Mouse (Mus musculus): ENCODE measurements around the gene Gbx2. TPM values are rescaled to one million over a fixed set of nuclear protein-coding genes. Genes with fewer than 3 reads are reported as not detected.

The Gbx2 gene
- total RNA-seq, 1 experiment from 2014 or later = 4.7 TPM

DNA sequence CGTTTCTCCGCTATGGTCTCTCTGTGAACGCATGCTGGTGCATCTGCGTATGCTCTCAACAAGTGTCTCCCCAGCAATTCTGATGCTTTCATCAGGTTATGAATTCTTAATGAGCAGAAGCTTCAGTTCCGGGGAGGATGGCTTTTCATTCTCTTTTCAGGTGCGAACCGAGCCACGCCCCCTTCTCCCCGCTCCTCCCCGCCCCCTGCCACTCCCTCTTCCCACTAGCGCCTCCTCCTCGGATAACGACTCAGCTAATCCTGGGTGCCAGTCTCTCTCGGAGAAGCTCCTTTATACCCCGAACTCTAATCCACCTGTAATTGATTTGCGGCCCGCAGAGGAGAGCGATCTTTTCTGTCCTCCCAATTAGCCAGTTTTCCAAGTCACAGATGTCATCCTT lies 12.9 kb downstream of the Gbx2 start:
- ATAC-seq (replicated peaks; ENCODE audit: low read depth, poor library complexity, severe bottlenecking) = no peak

DNA sequence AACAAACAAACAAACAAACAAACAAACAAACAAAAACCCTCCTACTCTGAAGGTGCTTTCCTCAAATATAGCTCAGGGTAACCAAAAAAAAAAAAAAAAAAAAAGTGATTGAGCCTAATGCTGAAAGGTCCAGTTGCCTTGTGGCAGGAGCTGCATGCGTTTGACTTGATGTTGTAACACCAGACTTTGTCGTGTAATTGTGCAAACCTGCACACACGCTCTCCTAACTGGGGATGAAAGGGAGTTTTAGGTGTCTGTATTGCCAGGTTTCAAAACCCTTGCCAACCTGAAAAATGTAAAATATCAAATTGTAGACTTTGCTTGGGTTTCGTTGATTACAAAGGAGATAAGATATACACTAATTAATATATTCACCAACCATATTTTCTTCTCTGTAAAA lies 17.4 kb downstream of the Gbx2 start:
- no peak for ATAC-seq (replicated peaks; ENCODE audit: low read depth, poor library complexity, severe bottlenecking)

DNA sequence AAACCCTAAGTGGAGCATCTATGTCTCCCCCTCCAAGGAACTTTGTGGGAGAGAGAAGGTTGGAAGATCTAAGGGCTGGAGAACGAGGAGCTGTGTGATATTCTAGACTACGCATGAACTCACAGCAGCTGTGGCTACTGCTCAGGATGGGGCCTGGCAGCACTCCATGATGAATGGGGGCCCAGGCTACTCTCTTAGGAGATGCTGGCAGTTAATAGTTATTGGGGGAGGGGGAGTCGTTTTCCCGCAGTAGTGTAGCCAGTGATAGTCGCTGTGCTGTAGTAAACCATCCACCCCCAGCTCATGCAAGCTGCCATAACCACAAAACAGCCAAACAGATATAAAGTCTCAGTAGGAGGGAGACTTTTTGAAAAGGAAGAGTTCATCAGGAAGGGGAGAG lies 18.6 kb downstream of the Gbx2 start:
- ATAC-seq (replicated peaks; ENCODE audit: low read depth, poor library complexity, severe bottlenecking) = no peak

DNA sequence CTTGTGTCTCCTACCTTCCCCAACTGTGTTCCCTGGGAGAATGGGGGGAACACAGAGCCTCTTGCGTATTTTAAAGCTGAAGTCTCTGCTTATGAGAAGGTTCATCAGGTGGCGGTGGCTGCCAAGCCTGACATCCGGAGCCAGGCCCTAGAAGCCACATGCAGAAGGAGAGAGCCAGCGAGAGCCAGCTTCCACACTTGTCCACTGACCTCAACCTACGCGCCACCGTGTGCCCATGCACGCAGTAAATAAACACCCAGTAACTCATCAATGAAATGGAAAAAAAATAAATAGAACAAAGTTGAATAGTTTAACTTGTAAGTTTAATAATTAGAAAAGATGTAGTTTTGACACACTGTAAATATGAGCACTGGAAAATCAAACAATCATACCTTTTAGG lies 21.2 kb downstream of the Gbx2 start:
- ATAC-seq (replicated peaks; ENCODE audit: low read depth, poor library complexity, severe bottlenecking) = no peak

DNA sequence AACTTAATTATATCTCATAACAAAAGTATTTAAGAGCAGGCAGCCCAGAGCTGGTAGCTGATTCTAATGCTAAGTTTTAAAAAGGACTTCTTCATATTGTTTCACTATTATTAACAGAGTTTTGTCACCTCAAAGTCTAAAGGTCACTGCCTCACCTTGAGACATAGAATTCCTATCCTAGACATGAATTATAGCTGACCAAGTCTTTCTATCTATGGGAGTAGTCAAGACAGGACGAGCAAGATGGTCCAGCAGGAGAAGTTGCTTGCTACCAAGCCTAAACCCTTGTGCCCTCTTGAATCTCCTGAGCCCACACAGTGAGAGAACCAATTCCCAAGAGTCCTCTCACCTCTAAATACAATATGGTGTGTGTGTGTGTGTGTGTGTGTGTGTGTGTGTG lies 28.3 kb downstream of the Gbx2 start:
- no peak for ATAC-seq (replicated peaks; ENCODE audit: low read depth, poor library complexity, severe bottlenecking)

DNA sequence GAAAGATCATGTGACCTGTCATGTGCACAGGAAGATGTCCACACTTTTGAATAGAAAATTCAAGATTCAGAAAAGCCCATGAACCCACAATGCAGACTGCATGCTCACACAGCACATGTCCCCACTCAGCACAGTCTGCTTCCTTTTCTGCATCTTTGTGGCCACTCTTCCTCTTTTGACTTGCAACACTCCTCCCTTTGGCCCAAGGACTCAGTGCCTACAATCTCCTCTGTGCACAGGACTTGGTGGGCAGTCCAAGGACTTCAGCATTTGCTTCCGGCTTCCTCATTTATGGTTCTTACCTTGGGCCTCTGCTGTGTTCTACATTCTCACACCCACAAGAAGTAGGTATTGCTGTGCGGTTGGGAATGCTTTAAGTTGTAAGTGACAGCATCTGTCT lies 28.7 kb downstream of the Gbx2 start:
- ATAC-seq (replicated peaks; ENCODE audit: low read depth, poor library complexity, severe bottlenecking) = peak; percentile 76

DNA sequence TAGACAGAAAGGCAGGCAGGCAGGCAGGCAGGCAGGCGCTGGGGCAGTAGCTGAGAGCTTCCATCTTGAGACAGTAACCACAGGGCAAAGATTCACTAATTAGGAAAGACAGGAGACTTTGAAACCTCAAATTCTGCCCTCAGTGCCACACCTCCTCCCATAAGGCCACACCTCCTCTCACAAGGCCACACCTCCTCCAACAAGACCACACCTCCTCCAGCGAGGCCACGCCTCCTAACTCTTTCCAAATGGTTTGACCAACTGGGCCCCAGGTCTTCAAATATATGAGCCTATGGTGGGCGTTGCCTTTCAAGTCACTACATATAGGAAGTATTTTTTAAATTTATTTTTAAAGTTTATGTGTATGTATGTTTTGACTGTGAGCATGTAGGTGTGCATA lies 29.6 kb downstream of the Gbx2 start:
- ATAC-seq (replicated peaks; ENCODE audit: low read depth, poor library complexity, severe bottlenecking) = no peak

DNA sequence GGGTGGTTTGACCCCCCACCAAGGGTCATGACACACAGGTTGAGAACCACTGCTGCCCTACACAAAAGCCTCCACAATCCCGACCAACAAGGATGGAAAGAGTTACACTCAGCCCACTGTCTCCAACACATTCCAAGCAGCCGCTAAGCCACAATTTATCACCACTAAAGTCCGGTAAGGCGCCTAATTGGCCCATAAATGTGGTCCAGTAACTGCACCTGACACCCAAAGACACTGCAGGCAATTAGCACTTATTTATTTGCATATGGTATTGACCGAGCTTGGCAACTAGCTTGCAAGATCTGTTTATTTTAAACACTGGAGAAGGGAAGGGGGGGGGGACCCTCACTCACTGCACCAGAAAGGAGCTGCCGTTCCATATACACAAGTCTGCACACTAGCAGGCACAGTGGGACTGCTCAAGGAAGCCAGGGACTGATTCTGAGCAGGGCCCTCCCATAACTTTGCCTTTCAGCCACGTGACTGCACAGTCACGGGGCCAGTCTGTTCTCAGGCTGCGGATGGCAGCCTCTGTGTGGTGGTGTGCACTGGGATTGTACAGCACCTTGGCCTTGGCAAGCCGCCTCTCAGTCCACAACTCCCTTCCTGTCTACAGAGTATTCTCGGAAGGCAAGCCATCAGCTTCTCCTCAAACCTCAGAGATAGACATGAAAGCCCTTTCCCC lies 31.1 kb downstream of the Gbx2 start:
- no peak; the same call in 1 of the 2 replicates for ATAC-seq (replicated peaks; ENCODE audit: low read depth, poor library complexity, severe bottlenecking)

DNA sequence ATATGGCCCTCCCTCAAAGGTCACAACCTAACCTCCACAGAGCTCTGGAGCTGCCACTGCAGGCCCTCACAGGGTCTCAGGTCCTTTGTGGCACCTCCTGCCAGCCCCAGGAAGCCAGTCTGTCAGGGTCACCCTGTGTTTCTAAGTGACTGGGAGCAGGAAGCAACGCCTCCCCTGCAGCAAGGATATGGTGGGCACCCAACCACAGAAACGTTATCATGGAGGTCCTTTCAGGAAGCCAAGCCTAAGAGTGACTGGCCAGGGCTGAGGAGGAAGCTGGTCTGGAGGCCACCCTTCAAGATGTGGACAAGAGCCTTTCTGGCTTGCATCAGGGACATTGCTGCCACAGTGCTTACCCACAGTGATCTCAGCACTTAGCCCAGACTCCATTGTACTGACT lies 31.9 kb downstream of the Gbx2 start:
- peak; percentile 83 for ATAC-seq (replicated peaks; ENCODE audit: low read depth, poor library complexity, severe bottlenecking)

DNA sequence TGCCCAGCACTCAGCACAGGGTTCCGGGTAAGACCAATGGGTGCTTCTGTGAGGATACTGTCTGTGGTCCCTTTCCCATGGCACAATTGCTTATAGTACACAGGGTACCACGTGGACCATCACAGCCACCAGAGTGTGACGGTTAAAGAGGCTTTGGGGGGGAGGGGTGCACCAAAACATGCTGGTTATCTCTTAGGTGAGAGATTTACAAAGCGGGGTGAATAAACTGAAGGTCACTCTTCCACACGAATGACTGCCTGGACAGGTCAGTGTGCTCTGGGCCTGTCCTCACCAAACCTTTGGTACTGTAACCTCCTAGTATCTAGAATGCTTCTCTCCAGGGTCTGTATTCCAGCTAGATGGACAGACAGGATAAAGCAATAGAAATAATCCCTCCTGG lies 35.2 kb downstream of the Gbx2 start:
- ATAC-seq (replicated peaks; ENCODE audit: low read depth, poor library complexity, severe bottlenecking) = no peak

DNA sequence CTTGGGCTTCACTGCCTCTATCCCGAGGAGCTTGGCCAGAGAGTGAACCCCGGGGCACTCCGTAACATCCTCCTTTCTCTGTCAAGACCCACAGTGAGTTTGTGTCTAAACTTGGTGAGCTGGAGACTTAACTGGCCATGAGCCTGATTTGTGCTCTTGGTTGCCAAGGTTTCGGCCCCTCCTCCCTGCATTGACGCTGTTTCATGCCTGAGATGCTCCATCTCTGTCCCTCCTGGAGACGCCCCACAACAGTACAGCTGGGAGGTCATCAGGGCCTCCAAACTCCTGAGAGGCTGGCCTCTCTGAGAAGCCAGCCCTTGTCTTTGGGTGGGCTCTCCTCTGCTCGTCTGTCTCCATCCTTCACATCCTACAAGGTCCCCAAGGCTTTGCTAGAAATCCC lies 38.7 kb downstream of the Gbx2 start:
- ATAC-seq (replicated peaks; ENCODE audit: low read depth, poor library complexity, severe bottlenecking) = no peak

DNA sequence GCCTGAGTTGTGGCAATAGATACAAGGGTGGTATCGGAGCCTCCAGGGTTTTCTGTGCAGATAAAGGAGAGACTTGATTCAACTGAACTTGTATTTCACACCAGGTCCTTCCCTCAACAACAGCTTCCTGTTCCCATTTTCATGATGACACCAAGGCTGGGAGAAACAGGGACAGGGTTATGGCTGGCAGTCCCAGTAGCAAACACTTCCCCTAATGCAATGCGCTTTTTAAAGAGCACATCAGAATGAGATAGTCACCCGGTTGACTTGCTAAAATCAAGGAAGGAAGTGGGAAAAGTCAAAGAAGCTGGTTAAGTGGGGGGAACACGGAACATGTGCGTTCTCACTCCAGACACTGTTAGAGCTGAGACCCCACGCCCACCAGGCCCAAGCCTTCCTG lies 39.6 kb downstream of the Gbx2 start:
- ATAC-seq (replicated peaks; ENCODE audit: low read depth, poor library complexity, severe bottlenecking) = peak; percentile 59

DNA sequence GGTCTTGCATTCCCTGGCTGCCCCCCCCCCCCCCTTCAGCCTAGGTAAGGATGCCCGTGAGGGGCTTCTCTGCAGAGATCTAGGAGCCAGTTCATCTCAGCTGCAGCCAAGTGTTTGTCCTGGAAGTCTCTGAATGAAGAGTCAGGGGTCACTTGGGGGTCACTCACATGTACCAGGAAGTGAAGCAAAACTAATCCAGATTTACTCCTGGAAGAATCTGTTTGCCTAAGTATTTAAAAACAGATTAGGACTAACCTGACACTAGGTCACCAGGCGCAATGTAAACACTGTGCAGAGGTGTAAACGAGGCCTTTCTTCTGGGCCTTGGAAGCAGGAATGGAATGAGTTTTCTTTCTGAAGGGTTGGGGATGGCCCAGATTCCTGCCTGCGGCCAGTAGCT lies 45.3 kb downstream of the Gbx2 start:
- ATAC-seq (replicated peaks; ENCODE audit: low read depth, poor library complexity, severe bottlenecking) = no peak

DNA sequence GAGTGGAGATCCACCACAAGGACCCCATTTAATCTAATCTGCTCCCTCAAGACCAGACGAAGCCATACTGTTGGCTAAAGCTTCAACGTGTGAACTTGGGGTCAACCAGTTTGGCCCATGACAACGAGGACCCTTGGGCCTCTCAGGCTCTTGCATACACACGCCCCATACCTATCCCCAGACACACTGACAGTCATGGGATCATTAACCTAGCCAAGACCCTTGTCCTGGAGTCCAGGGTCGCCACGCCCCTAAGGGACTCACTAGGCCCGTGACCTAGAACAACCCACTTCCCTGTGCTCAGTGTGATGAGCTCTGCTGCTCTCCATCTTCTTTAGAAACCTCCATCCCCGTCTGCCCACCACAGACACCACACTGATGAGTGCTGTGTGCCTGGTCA lies 46.6 kb downstream of the Gbx2 start:
- no peak for ATAC-seq (replicated peaks; ENCODE audit: low read depth, poor library complexity, severe bottlenecking)

DNA sequence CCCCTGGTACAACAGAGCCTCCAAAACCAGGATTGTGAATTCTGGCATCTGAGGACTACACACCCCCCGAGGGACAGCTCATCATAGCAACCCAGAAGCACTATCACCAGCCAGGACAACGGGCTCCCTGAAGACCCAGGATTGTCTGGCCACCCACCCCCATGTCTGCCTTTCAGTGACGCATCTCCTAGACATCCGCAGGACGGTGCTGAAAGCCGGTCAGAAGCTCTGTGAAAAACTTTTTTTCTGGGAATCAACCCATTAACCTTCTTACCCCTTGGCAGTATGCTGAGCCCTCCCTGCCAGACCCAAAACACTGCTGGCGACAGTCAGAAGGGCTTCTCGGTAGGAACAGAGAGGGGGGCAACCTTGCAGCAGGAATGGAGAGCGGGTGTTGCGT lies 50.1 kb downstream of the Gbx2 start:
- no peak for ATAC-seq (replicated peaks; ENCODE audit: low read depth, poor library complexity, severe bottlenecking)

DNA sequence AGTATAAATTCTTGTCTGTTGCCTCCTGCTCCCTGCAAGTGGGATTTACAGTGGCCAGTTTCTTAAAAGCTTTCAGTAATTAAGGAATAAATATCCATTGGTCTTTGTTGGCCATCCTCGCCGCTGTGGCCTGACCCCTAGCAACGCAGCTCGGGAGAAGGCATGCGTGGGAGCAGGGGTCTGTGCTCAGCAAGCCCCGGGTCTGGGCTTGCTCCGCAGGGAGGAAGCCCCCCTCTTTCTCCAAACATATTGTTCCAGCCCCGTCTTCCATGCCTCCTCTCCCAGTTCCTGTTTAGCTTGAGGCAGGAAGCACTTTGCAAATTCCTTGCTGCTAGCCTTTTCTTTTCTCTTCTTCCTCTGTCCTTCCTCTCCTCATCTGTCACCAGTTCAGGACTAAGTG lies 50.8 kb downstream of the Gbx2 start:
- ATAC-seq (replicated peaks; ENCODE audit: low read depth, poor library complexity, severe bottlenecking) = no peak

DNA sequence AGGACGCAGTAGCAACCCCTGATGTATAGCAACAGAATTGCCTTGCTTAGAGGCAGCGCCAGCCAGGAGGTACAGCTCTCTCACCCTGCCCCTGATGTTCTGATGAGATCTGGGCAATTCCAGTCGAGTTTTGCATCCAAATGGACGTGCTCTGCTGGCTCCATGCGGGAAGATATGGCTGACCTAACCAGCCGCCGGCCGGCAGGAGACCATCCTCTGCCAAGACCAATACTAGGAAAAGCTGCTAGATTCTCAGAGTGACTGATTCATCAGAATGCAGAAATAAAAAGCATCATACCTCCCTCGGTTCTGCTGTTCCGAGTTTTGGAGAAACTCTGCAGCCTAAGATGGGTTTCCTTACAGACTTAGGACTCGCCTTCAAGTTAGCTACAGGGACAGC lies 52.5 kb downstream of the Gbx2 start:
- ATAC-seq (replicated peaks; ENCODE audit: low read depth, poor library complexity, severe bottlenecking) = no peak

Other genes with a start within 250 kb of the Gbx2 start
- gene Asb18, start 83.5 kb upstream of the Gbx2 start, total RNA-seq (2017) = not detected in 2 replicates
- gene Iqca, start 222.2 kb upstream of the Gbx2 start, total RNA-seq (2017) = not detected in 2 replicates